Mouse (Mus musculus): Measurements from ENCODE around the gene Actrt3. TPM values are rescaled to one million over a fixed set of nuclear protein-coding genes. Genes with fewer than 3 reads are reported as not detected.
"Not testable (repeated sequence)": the region's sequence is repeated elsewhere in the genome, so short reads cannot be mapped to it uniquely, and the experiment has no call there.

Actrt3 gene
- polyA plus RNA-seq, 1 experiment, result not detected

DNA sequence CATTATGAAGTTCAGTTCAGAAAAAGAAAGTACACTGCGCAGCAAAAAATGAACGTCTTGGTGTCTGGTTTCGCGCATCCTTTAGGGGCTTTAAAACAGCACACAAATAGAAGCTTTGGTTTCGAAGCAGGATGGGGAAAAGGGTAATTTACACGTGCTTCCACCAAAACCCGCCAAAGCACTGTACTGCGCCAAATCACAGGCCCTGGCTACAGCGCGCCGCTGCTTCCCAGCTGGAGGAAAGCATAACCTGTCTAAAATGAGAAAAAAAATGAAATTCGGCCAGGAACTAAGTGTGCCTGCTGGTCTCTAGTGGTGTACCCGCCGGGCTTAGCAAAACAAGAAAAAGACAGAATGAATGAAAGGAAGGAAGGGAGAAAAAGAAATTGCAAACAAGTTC, 978 bp upstream of the Actrt3 start:
- peak overlapping the region; percentile 63 for H3K4me3 ChIP-seq (ENCODE audit: insufficient read depth, low read depth, low read length)
- H3K4me1 ChIP-seq (ENCODE audit: control insufficient read depth, insufficient read depth, insufficient read length, low read length), result no peaks in the 10 kb centered on the region
- no peak overlapping the region for H3K27ac ChIP-seq (replicated peaks; ENCODE audit: low read depth, low read length)

GRCm38 (mm10) chr3:30597271-30597670, 2.5 kb downstream of the Actrt3 start:
- H3K4me3 ChIP-seq (ENCODE audit: insufficient read depth, low read depth, low read length), result no peak overlapping the region
- no peak overlapping the region for H3K27ac ChIP-seq (replicated peaks; ENCODE audit: low read depth, low read length)
- no peaks in the 10 kb centered on the region for H3K4me1 ChIP-seq (ENCODE audit: control insufficient read depth, insufficient read depth, insufficient read length, low read length)

DNA sequence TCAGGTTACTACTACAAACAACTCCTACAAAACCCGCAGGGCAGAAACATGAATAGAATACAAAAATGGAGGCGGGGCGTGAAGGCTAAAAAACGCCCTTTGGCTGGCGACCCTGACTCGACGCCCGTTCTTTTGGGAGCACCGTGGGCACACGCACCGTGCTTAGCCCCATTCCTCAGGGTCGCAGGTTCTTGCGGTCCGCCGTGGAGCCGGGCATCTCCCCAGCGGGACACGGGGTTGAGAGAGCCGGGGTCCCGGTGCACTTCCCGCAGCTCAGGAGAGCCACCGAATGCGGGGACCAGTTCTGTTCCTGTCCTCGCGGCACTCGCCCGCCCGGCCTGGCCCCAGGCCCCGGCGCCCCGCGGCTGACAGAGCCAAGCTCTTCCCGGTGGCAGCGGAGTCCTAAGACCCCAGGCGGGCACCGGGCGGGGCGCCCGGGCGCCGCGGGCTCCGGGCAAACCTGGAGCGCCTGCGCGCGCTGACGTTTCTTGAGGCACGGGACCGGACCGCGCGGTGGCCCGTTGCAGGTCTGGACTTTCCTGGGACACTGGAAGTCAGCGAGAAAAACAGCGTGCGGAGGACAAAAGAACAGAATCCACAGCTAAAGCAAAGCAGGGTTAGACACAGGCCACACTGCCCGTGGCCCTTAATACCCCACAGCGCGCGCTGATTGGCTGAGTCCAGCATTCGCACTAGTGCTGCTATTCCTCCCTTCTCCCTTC, 4.5 kb downstream of the Actrt3 start:
- Histone ChIP-seq H3K27ac (replicated peaks; ENCODE audit: low read depth, low read length) (0 out of 2 replicates have a peak overlapping the region, but pooled peaks have one; percentile 25), H3K4me1 (ENCODE audit: control insufficient read depth, insufficient read depth, insufficient read length, low read length) (no peaks in the 10 kb centered on the region), H3K4me3 (ENCODE audit: insufficient read depth, low read depth, low read length) (peak overlapping the region; percentile 79)

DNA sequence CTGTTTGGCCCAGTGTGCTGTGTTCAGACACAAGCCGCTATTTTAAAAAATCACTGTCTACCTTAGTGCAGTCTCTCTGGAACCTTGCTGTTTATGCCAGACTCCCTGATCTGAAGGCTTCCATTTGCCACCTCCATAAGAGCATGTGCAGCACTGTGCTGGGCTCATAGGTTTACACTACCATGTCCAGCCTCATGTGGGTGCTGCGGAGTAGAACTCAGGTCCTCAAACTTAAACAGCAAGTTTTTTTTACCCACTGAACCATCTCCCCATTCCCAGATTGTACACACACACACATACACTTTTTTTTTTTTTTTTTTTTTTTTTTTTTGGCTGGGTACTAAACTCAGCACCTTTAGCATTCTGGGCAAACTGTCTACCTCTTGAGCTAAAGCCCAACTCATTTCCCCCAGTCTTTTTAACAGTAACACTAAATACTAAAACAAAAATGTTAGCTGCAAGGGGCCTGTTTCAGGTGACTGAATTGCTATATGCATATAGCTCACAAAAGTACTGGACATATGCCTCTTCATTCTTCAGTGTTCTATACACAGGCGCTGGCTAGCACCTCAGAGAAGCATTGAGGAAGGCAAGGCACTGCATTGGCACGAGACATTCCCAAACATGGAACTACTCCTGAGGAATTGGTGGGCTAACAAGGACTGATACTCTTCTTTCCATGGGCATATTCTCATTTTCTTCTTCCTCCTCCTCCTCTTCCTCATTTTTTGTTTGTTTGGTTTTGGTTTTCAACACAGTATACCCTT, 5.8 kb downstream of the Actrt3 start:
- Histone ChIP-seq H3K4me3 (ENCODE audit: insufficient read depth, low read depth, low read length) (no peak overlapping the region), H3K4me1 (ENCODE audit: control insufficient read depth, insufficient read depth, insufficient read length, low read length) (no peaks in the 10 kb centered on the region), H3K27ac (replicated peaks; ENCODE audit: low read depth, low read length) (no peak overlapping the region)

- no peak overlapping the region for H3K27ac ChIP-seq (replicated peaks; ENCODE audit: low read depth, low read length)
- no peak overlapping the region for H3K4me3 ChIP-seq (ENCODE audit: insufficient read depth, low read depth, low read length)
- H3K4me1 ChIP-seq (ENCODE audit: control insufficient read depth, insufficient read depth, insufficient read length, low read length), result no peaks in the 10 kb centered on the region
Observed at GRCm38 (mm10) chr3:30592418-30592853, 7.3 kb downstream of the Actrt3 start.

- Histone ChIP-seq H3K27ac (replicated peaks; ENCODE audit: low read depth, low read length) (no peak overlapping the region), H3K4me3 (ENCODE audit: insufficient read depth, low read depth, low read length) (no peak overlapping the region), H3K4me1 (ENCODE audit: control insufficient read depth, insufficient read depth, insufficient read length, low read length) (no peaks in the 10 kb centered on the region)
Observed at GRCm38 (mm10) chr3:30588865-30589264, 10.9 kb downstream of the Actrt3 start.

GRCm38 (mm10) chr3:30573549-30573948, 26.2 kb downstream of the Actrt3 start:
- H3K4me3 ChIP-seq (ENCODE audit: insufficient read depth, low read depth, low read length), result no peak overlapping the region
- no peaks in the 10 kb centered on the region for H3K4me1 ChIP-seq (ENCODE audit: control insufficient read depth, insufficient read depth, insufficient read length, low read length)
- no peak overlapping the region for H3K27ac ChIP-seq (replicated peaks; ENCODE audit: low read depth, low read length)

GRCm38 (mm10) chr3:30566333-30566732, 33.4 kb downstream of the Actrt3 start:
- not testable (repeated sequence) for H3K27ac ChIP-seq (replicated peaks; ENCODE audit: low read depth, low read length); H3K4me3 ChIP-seq (ENCODE audit: insufficient read depth, low read depth, low read length); H3K4me1 ChIP-seq (ENCODE audit: control insufficient read depth, insufficient read depth, insufficient read length, low read length)

GRCm38 (mm10) chr3:30560677-30561314, 38.9 kb downstream of the Actrt3 start:
- Histone ChIP-seq H3K4me3 (ENCODE audit: insufficient read depth, low read depth, low read length) (no peak overlapping the region), H3K4me1 (ENCODE audit: control insufficient read depth, insufficient read depth, insufficient read length, low read length) (no peaks in the 10 kb centered on the region), H3K27ac (replicated peaks; ENCODE audit: low read depth, low read length) (no peak overlapping the region)

DNA sequence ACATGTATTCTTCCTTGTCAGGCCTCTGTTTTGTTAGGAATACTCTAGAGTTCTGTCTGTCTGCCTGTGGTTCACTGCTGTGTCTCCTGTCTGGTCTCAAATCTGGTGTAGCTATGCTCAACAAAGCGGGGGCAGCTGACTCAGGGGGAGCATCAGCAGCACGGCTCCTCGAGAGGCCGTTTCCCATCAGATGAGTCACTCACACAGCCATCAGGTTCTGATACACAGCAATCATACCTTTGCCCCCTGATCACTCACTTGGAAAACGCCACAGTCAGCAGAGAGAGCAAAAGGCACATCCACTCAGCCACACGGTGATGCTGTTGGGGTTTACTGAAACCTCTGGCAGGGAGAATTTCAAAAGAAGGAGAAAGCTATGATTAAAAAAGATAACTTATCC, 46.0 kb downstream of the Actrt3 start:
- Histone ChIP-seq H3K27ac (replicated peaks; ENCODE audit: low read depth, low read length) (no peak overlapping the region), H3K4me3 (ENCODE audit: insufficient read depth, low read depth, low read length) (no peak overlapping the region), H3K4me1 (ENCODE audit: control insufficient read depth, insufficient read depth, insufficient read length, low read length) (no peaks in the 10 kb centered on the region)

DNA sequence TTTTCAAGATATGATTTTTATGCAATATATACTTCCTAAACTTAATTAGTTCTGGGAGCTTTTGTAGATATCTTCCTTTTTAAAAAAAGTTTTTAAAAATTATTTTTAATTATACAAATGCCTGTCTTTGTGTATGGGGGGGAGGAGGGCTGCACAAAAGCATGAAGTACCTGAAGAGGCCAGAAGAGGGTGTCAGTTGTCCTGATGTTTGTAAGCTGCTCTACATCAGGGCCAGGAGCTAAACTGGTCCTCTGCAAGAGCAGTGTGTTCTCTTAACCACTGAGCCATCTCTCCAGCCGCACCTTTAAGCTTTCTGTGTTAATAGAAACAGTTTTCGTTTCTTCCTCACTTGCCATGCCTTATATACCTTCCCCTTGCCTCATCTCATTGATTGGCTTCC, 49.5 kb downstream of the Actrt3 start:
- no peak overlapping the region for H3K4me3 ChIP-seq (ENCODE audit: insufficient read depth, low read depth, low read length)
- H3K4me1 ChIP-seq (ENCODE audit: control insufficient read depth, insufficient read depth, insufficient read length, low read length), result peaks cover 2% of the 10 kb centered on the region; the same call in 1 of the 2 replicates
- H3K27ac ChIP-seq (replicated peaks; ENCODE audit: low read depth, low read length), result no peak overlapping the region

DNA sequence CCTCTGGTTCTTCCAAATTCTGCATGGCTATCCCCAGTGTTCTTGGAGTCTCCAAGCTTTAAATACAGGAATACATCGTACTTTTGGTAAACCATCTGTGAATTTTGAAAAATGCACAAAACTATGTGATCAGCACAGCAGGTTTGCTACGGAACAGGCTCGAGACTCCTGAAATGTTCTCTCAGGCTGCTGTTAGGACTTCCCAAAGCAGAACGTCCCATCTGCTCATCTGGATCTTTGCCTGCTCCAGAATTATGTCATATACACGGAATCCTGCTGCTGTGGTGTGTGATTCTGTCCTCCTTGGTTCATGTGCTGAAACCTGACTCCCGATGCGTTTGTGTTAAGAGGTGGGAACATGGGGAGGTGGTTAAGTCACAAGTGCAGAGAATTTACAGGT, 50.8 kb downstream of the Actrt3 start:
- Histone ChIP-seq H3K4me1 (ENCODE audit: control insufficient read depth, insufficient read depth, insufficient read length, low read length) (peaks cover 8% of the 10 kb centered on the region; the same call in 1 of the 2 replicates), H3K27ac (replicated peaks; ENCODE audit: low read depth, low read length) (peak overlapping the region; percentile 18; the same call in 1 of the 2 replicates), H3K4me3 (ENCODE audit: insufficient read depth, low read depth, low read length) (no peak overlapping the region)

DNA sequence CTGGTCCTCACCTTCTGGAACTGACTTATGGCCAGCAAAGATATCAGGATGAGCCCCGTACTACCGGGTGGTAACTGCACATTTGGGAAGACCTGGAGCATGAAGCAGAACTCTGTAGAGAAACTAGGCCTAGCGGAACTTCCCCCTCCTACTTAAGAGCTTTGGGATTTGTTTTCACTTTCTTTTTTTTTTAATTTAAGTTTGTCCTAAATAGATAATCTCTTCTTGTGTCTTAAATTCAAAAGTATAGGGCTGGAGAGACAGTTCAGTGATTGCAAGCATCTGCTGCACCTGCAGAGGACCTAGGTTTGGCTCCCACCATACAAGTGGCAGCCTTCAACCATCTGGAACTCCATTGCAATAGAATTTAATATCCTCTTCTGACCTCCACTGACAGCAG, 51.8 kb downstream of the Actrt3 start, which contains the start of gene Mecom:
Gene Mecom (minus strand): TSS at position 101 of the 400 bp plus-strand sequence.
- H3K27ac ChIP-seq (replicated peaks; ENCODE audit: low read depth, low read length), result peak within 1 kb of the TSS; percentile 96
- peak within 1 kb of the TSS; percentile 57 for H3K4me3 ChIP-seq (ENCODE audit: insufficient read depth, low read depth, low read length)
- peaks cover 8% of the 10 kb centered on the region; the same call in 1 of the 2 replicates for H3K4me1 ChIP-seq (ENCODE audit: control insufficient read depth, insufficient read depth, insufficient read length, low read length)

Data from brown adipose tissue, adult 24 weeks (tissue).